Mouse (Mus musculus): ENCODE results near the gene Ptprr.

DNA sequence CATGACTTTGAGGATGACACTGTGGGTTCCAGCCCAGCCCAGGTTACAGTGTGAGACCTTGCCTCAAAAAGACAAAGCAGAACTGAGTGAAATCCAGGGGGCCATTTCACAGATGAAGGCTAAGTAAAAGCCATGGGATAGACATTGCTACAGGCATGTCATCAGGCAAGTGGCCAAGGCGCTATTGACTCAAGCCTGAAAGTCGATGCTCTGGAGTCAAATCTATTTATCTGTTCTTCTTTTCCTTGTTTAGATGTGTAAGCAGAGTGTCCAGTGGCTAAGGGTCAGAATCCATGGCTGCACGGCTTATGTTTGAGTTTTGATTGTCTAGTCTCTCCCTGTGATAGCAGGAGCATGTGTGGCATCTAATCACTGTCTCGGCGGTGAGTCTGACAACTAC is 60.6 kb downstream of the Ptprr start:
- TF ChIP-seq CTCF (IDR thresholded peaks at IDR 0.05; ENCODE audit: borderline replicate concordance, insufficient read depth, low read depth, low read length) (no peak), POLR2A (IDR thresholded peaks at IDR 0.05; ENCODE audit: borderline replicate concordance, insufficient read depth, low read length) (no peak)
